Mouse (Mus musculus) megakaryocyte-erythroid progenitor cell, adult 5 weeks (primary cell): ENCODE results near the gene Vmn1r220. TPM values are rescaled to one million over a fixed set of nuclear protein-coding genes. Genes with fewer than 3 reads are reported as not detected.

ENCODE experiments used
- polyA plus RNA-seq: library from polyadenylated mRNA; stranded (reverse); fragments of >175 nt; gene quantifications from 2 replicates; pipeline ENCODE4 v1.2.3, GENCODE M21; 2012

Gene Vmn1r220
- polyA plus RNA-seq, result not detected in 2 replicates

DNA sequence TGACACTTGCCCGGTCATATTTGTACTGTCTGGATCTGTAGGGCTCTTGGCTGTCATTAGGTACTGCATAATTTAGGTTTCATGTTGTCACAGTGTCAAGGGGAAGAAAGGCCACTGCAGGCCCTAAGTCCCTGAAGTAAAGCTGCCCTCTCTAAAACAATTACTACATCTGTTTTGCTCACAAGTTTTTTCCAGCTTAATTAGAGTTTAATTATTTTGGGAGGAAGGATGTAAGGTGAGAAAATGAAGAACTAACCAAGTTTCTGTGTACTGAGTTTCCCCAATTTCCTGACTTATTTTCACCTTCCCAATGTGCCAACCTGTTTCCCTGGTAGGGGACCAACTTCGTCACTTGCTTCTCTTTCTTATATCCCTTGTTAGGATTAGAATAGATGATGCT lies at the start of gene Vmn1r220:
Vmn1r220 (minus strand) TSS at position 101 of the 400 bp plus-strand sequence.

DNA sequence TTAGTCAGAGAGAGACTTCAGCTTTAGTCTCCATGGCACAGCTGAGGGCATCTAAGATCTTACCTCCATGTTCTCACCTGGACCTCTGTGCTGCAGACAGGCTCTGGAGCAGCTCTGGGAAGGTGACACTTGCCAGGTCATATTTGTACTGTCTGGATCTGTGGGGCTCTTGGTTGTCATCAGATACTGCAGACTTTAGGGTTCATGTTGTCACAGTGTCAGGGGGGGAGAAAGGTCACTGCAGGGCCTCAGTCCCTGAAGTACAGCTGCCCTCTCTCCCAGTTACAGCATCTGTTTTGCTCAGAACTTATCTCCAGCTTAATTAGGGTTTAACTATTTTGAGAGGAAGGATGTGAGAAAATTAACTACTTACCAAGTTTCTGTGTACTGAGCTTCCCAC lies 48.1 kb upstream of the Vmn1r220 start, which contains the start of gene Vmn1r222:
Vmn1r222 (minus strand) TSS at position 101 of the 400 bp plus-strand sequence.

GRCm38 (mm10) chr13:23213827-23214226 lies 26.1 kb upstream of the Vmn1r220 start, which contains the start of gene Vmn1r221:
Vmn1r221 (plus strand) TSS chr13:23214127.

GRCm38 (mm10) chr13:23159012-23159411 lies 28.8 kb downstream of the Vmn1r220 start, which contains the start of gene Vmn1r219:
Vmn1r219 (plus strand) TSS chr13:23159312.

DNA sequence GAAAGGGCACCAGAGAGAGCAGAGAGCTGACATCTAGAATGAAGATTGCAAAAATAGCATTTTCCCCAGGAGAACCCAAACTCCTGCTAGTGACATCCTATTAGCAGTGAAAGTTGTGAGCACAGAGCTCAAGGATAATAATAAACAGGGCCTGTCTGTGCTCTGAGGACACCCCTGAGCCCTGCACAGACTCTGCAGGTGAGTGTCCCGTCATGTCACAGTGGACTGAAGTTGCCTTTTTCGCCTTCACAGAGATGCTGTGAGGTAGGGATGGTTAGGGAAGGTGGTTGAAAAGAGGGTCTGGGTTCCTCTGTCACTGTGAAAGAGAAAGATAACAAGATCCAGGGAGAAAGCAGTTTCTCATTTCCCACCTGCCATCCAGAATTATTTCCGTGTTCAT lies 54.7 kb downstream of the Vmn1r220 start, which contains the start of gene Vmn1r218:
Vmn1r218 (plus strand) TSS at position 57 of the 400 bp plus-strand sequence.

Other genes with a start within 250 kb of the Vmn1r220 start
- not detected in 2 replicates for gene Vmn1r213, start 180.3 kb downstream of the Vmn1r220 start, polyA plus RNA-seq
- gene Vmn1r214, start 157.6 kb downstream of the Vmn1r220 start, polyA plus RNA-seq, result not detected in 2 replicates
- 0.09 TPM in 1 of 2 replicates, not detected in the other for gene Vmn1r215, start 120.0 kb downstream of the Vmn1r220 start, polyA plus RNA-seq
- gene Vmn1r217, start 69.7 kb downstream of the Vmn1r220 start, polyA plus RNA-seq, result not detected in 2 replicates
- not detected in 2 replicates for gene Vmn1r218, start 54.8 kb downstream of the Vmn1r220 start, polyA plus RNA-seq
- gene Vmn1r219, start 28.7 kb downstream of the Vmn1r220 start, polyA plus RNA-seq, result 0.01 TPM in 1 of 2 replicates, not detected in the other
- gene Vmn1r221, start 26.2 kb upstream of the Vmn1r220 start, polyA plus RNA-seq, result not detected in 2 replicates
- gene Vmn1r222, start 48.0 kb upstream of the Vmn1r220 start, polyA plus RNA-seq, result not detected in 2 replicates
- not detected in 2 replicates for gene Vmn1r223, start 59.2 kb upstream of the Vmn1r220 start, polyA plus RNA-seq
- gene Zfp322a, start 181.2 kb upstream of the Vmn1r220 start, polyA plus RNA-seq, result 0.45 and 1.00 TPM in 2 replicates
- gene Abt1, start 235.9 kb upstream of the Vmn1r220 start, polyA plus RNA-seq, result 10.5 and 13.8 TPM in 2 replicates